Mouse (Mus musculus): ENCODE results near the gene Hmgcll1. TPM values are rescaled to one million over a fixed set of nuclear protein-coding genes. Genes with fewer than 3 reads are reported as not detected.
"Not testable (repeated sequence)": the region's sequence is repeated elsewhere in the genome, so short reads cannot be mapped to it uniquely, and the experiment has no call there.

Gene Hmgcll1
- total RNA-seq, 1 experiment = 3.8 TPM

DNA sequence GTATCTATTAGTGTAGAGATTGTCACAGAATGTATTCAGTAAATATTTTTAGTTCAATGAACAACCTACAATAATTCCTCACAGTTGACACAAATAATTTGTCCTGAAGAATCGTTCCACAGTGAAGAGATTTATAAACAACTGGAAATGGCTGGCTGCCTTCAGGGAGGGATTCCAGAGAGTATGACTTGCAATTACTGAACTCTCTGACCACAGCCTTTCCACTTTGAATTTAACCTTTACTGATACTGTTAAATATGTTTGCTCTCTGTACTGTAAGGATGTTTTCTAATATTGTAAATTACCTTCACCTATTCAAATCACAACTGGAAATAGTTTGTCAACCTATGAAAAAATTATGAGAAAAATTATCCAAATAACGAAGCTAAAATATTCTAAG is 76.9 kb downstream of the Hmgcll1 start:
- DNase-seq (ENCODE audit: low read depth, low spot score) = no peak
- in situ Hi-C loops (cut with MboI; ENCODE audit: low sequenced_read_pairs in 2 of 2, unreplicated experiment in 2 of 2) = no loop called here

DNA sequence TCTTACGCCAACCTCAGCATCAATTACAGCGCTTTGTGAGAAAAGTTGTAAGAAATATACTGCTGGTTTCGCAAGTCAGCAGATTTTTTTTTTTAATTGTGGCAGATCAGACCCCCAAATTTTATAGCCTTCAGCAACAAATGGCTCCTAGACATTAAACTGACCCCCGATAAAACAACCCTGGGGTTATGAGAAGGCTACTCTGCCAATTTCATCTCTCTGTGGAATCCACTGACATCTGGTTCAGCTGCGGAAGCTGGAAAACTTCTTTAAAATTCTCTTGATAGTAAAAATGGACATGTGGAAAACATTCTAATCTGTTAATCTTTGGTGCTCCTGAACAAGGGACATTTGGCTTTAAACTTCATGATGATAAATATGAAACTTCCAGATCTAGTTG is 82.6 kb downstream of the Hmgcll1 start:
- TF ChIP-seq ZC3H11A (IDR thresholded peaks at IDR 0.05; ENCODE audit: borderline replicate concordance, low read depth, low read length) = no peak
- no peak for TF ChIP-seq CHD2 (IDR thresholded peaks at IDR 0.05; ENCODE audit: low read depth, low read length)
- no peak for TF ChIP-seq MAFK (IDR thresholded peaks at IDR 0.05; ENCODE audit: insufficient read depth, low read depth, low read length)
- TF ChIP-seq ZNF384 (IDR thresholded peaks at IDR 0.05; ENCODE audit: low read depth, low read length) = no peak
- no peak for TF ChIP-seq HCFC1 (IDR thresholded peaks at IDR 0.05; ENCODE audit: borderline replicate concordance, insufficient read depth, low read length)

More for the DNA sequence above, 76.9 kb downstream of the Hmgcll1 start:
- Histone ChIP-seq H3K36me3 (ENCODE audit: control insufficient read depth, insufficient read depth, low read length, poor library complexity, severe bottlenecking) (no peaks in the 10 kb centered on the region), H3K27ac (ENCODE audit: insufficient read depth, low read depth, low read length, poor library complexity, severe bottlenecking) (no peak overlapping the region), H3K9ac (ENCODE audit: insufficient read depth, low read depth, low read length, poor library complexity, severe bottlenecking) (no peak overlapping the region), H3K9me3 (ENCODE audit: control insufficient read depth, insufficient read depth, low read depth, low read length) (no peaks in the 10 kb centered on the region), H3K4me1 (ENCODE audit: control insufficient read depth in 2 of 2, insufficient read depth in 2 of 2, low read length in 2 of 2, poor library complexity in 1 of 2) (no peaks in the 10 kb centered on the region), H3K4me3 (ENCODE audit: insufficient read depth in 1 of 2, low read depth in 1 of 2, low read length in 2 of 2, poor library complexity in 1 of 2, severe bottlenecking in 1 of 2) (no peak overlapping the region)
- TF ChIP-seq MAFK (IDR thresholded peaks at IDR 0.05; ENCODE audit: insufficient read depth, low read depth, low read length) (no peak), ZNF384 (IDR thresholded peaks at IDR 0.05; ENCODE audit: low read depth, low read length) (no peak), HCFC1 (IDR thresholded peaks at IDR 0.05; ENCODE audit: borderline replicate concordance, insufficient read depth, low read length) (no peak), CHD2 (IDR thresholded peaks at IDR 0.05; ENCODE audit: low read depth, low read length) (no peak), ZC3H11A (IDR thresholded peaks at IDR 0.05; ENCODE audit: borderline replicate concordance, low read depth, low read length) (no peak)

DNA sequence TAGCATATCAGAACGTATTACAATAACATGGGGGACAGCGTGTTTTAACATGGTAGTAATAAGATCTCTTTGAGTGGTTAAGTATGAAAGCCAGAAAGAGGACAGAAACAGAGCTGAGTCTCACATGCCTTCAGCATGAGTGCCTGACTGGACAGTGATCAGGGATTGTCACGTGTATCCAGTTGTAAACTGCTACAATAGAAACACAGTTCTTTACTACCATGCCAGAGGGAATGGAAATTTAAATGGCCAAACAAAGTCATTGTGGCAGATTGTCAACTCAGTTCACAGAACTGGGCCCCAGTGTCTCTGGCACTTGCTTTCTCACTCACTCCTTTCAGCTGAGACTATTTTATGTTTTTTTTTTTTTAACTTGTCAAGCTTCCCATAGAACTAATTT is 85.3 kb downstream of the Hmgcll1 start:
- Histone ChIP-seq H3K9me3 (ENCODE audit: control insufficient read depth, insufficient read depth, low read depth, low read length) (no peaks in the 10 kb centered on the region), H3K36me3 (ENCODE audit: control insufficient read depth, insufficient read depth, low read length, poor library complexity, severe bottlenecking) (no peaks in the 10 kb centered on the region), H3K4me1 (ENCODE audit: control insufficient read depth in 2 of 2, insufficient read depth in 2 of 2, low read length in 2 of 2, poor library complexity in 1 of 2) (peaks cover 1 to 2% of the 10 kb centered on the region in 2 experiments; a peak in 1 of 4 replicates), H3K27ac (ENCODE audit: insufficient read depth, low read depth, low read length, poor library complexity, severe bottlenecking) (no peak overlapping the region), H3K4me3 (ENCODE audit: insufficient read depth in 1 of 2, low read depth in 1 of 2, low read length in 2 of 2, poor library complexity in 1 of 2, severe bottlenecking in 1 of 2) (no peak overlapping the region), H3K9ac (ENCODE audit: insufficient read depth, low read depth, low read length, poor library complexity, severe bottlenecking) (no peak overlapping the region)
- TF ChIP-seq HCFC1 (IDR thresholded peaks at IDR 0.05; ENCODE audit: borderline replicate concordance, insufficient read depth, low read length) = no peak
- TF ChIP-seq CHD2 (IDR thresholded peaks at IDR 0.05; ENCODE audit: low read depth, low read length) = no peak
- TF ChIP-seq MAFK (IDR thresholded peaks at IDR 0.05; ENCODE audit: insufficient read depth, low read depth, low read length) = no peak
- TF ChIP-seq ZC3H11A (IDR thresholded peaks at IDR 0.05; ENCODE audit: borderline replicate concordance, low read depth, low read length) = no peak
- no peak for TF ChIP-seq ZNF384 (IDR thresholded peaks at IDR 0.05; ENCODE audit: low read depth, low read length)
- DNase-seq (ENCODE audit: low read depth, low spot score) = no peak
- in situ Hi-C loops (cut with MboI; ENCODE audit: low sequenced_read_pairs in 2 of 2, unreplicated experiment in 2 of 2) = no loop called here

More for the DNA sequence above, 82.6 kb downstream of the Hmgcll1 start:
- in situ Hi-C loops (cut with MboI; ENCODE audit: low sequenced_read_pairs in 2 of 2, unreplicated experiment in 2 of 2) = no loop called here
- Histone ChIP-seq H3K4me3 (ENCODE audit: insufficient read depth in 1 of 2, low read depth in 1 of 2, low read length in 2 of 2, poor library complexity in 1 of 2, severe bottlenecking in 1 of 2) (no peak overlapping the region), H3K27ac (ENCODE audit: insufficient read depth, low read depth, low read length, poor library complexity, severe bottlenecking) (no peak overlapping the region), H3K36me3 (ENCODE audit: control insufficient read depth, insufficient read depth, low read length, poor library complexity, severe bottlenecking) (no peaks in the 10 kb centered on the region), H3K4me1 (ENCODE audit: control insufficient read depth in 2 of 2, insufficient read depth in 2 of 2, low read length in 2 of 2, poor library complexity in 1 of 2) (no peaks in the 10 kb centered on the region), H3K9me3 (ENCODE audit: control insufficient read depth, insufficient read depth, low read depth, low read length) (no peaks in the 10 kb centered on the region), H3K9ac (ENCODE audit: insufficient read depth, low read depth, low read length, poor library complexity, severe bottlenecking) (no peak overlapping the region)
- no peak for DNase-seq (ENCODE audit: low read depth, low spot score)

DNA sequence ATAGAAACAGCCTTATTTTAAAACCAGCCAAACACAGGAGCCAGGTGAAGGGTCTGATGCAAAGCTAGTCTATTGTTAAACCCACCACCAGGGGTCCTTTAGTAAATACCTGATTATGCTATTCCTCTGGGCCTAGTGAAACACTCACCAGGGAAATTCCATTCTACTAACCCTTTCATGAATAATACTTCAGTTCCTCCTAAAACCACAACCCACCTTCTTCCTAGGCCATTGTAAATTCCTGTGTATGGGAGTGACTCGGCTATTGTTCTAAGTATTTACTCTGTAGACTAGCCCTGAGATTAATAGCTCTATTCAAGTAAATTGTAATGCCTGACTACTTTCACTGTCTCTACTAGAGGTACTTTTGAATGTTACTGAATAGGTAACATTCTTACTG is 89.8 kb downstream of the Hmgcll1 start:
- H3K27ac ChIP-seq (ENCODE audit: insufficient read depth, low read depth, low read length, poor library complexity, severe bottlenecking); H3K9me3 ChIP-seq (ENCODE audit: control insufficient read depth, insufficient read depth, low read depth, low read length); H3K4me1 ChIP-seq (ENCODE audit: control insufficient read depth in 2 of 2, insufficient read depth in 2 of 2, low read length in 2 of 2, poor library complexity in 1 of 2); in situ Hi-C loops (cut with MboI; ENCODE audit: low sequenced_read_pairs in 2 of 2, unreplicated experiment in 2 of 2); H3K9ac ChIP-seq (ENCODE audit: insufficient read depth, low read depth, low read length, poor library complexity, severe bottlenecking); H3K4me3 ChIP-seq (ENCODE audit: insufficient read depth in 1 of 2, low read depth in 1 of 2, low read length in 2 of 2, poor library complexity in 1 of 2, severe bottlenecking in 1 of 2); H3K36me3 ChIP-seq (ENCODE audit: control insufficient read depth, insufficient read depth, low read length, poor library complexity, severe bottlenecking): not testable (repeated sequence)
- peak; percentile 11 for DNase-seq (ENCODE audit: low read depth, low spot score)

DNA sequence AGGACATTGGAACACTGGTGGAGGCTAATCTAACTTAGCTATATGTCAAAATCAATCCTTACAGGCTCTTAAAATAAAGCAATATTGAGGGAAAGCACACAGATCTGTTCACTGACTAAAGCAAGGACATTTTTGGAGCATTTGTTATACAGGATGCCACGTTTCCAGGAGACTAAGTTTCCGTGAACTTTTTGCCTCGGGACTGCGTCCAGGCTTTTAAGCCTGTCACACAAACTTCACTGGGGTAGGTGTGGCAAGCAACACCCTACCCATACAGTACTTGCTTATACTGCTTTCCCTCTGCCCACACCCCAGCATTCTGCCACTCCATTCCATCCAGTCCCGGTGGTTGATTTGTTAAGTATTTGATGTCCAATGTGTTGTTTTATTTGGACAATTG is 90.2 kb downstream of the Hmgcll1 start:
- Histone ChIP-seq H3K9ac (ENCODE audit: insufficient read depth, low read depth, low read length, poor library complexity, severe bottlenecking) (no peak overlapping the region), H3K4me1 (ENCODE audit: control insufficient read depth in 2 of 2, insufficient read depth in 2 of 2, low read length in 2 of 2, poor library complexity in 1 of 2) (peaks cover 1 to 2% of the 10 kb centered on the region in 2 experiments; a peak in 1 of 4 replicates), H3K27ac (ENCODE audit: insufficient read depth, low read depth, low read length, poor library complexity, severe bottlenecking) (peak overlapping the region; percentile 58), H3K36me3 (ENCODE audit: control insufficient read depth, insufficient read depth, low read length, poor library complexity, severe bottlenecking) (no peaks in the 10 kb centered on the region), H3K4me3 (ENCODE audit: insufficient read depth in 1 of 2, low read depth in 1 of 2, low read length in 2 of 2, poor library complexity in 1 of 2, severe bottlenecking in 1 of 2) (no peak overlapping the region), H3K9me3 (ENCODE audit: control insufficient read depth, insufficient read depth, low read depth, low read length) (no peaks in the 10 kb centered on the region; the same call in 1 of the 2 replicates)
- no peak for DNase-seq (ENCODE audit: low read depth, low spot score)
- in situ Hi-C loops (cut with MboI; ENCODE audit: low sequenced_read_pairs in 2 of 2, unreplicated experiment in 2 of 2) = no loop called here
- TF ChIP-seq MAFK (IDR thresholded peaks at IDR 0.05; ENCODE audit: insufficient read depth, low read depth, low read length) = no peak
- no peak for TF ChIP-seq ZNF384 (IDR thresholded peaks at IDR 0.05; ENCODE audit: low read depth, low read length)
- TF ChIP-seq CHD2 (IDR thresholded peaks at IDR 0.05; ENCODE audit: low read depth, low read length) = no peak
- TF ChIP-seq HCFC1 (IDR thresholded peaks at IDR 0.05; ENCODE audit: borderline replicate concordance, insufficient read depth, low read length) = no peak
- TF ChIP-seq ZC3H11A (IDR thresholded peaks at IDR 0.05; ENCODE audit: borderline replicate concordance, low read depth, low read length) = no peak

Measured in ES-E14 (cell line).